Comparison of ENCODE assay signal across 19 mouse cellular contexts in genomic region chr3:70483066-70483743, GRCm38 (mm10).
DNase-seq lines count a peak whose midpoint lies in the region; ATAC-seq and TF ChIP-seq lines count a peak whose summit lies in the region.
"Had no signal": no experiment of that assay in that cellular context is flagged by ENCODE, and none has a peak within 500 bp of the region (broad histone marks: within the 10 kb centered on the region; RNA-seq: fewer than 3 reads in every experiment).

No protein-coding gene starts in this region.

- no peak overlapping the region for H3K9ac ChIP-seq in forebrain, embryonic 11.5 days (ENCODE audit: low read length)
- H3K9ac ChIP-seq in midbrain, embryonic 14.5 days (replicated peaks; ENCODE audit: low read length): no peak overlapping the region
- H3K9ac ChIP-seq in midbrain, embryonic 11.5 days (ENCODE audit: low read length): no peak overlapping the region
- H3K9ac ChIP-seq in forebrain, embryonic 16.5 days (replicated peaks; ENCODE audit: low read depth, low read length): no peak overlapping the region
- no peak overlapping the region for H3K9ac ChIP-seq in midbrain, postnatal 0 days (replicated peaks; ENCODE audit: low read length, poor library complexity, severe bottlenecking)
- H3K9ac ChIP-seq: heart, embryonic 13.5 days; limb, embryonic 13.5 days; liver, embryonic 14.5 days had no signal

- H3K27ac ChIP-seq in forebrain, embryonic 11.5 days (ENCODE audit: low read depth, low read length): no peak overlapping the region
- no peak overlapping the region for H3K27ac ChIP-seq in forebrain, embryonic 10.5 days
- H3K27ac ChIP-seq in midbrain, embryonic 14.5 days (replicated peaks; ENCODE audit: low read depth, low read length): peak overlapping the region; percentile 46; the same call in 1 of the 2 replicates
- H3K27ac ChIP-seq in midbrain, embryonic 11.5 days (ENCODE audit: low read depth, low read length): no peak overlapping the region
- peak overlapping the region; percentile 83 for H3K27ac ChIP-seq in forebrain, embryonic 16.5 days (ENCODE audit: low read length)
- H3K27ac ChIP-seq in midbrain, postnatal 0 days (ENCODE audit: low read depth, low read length): no peak overlapping the region
- H3K27ac ChIP-seq: heart, embryonic 13.5 days; left cerebral cortex, adult 2 months; limb, embryonic 13.5 days; liver, embryonic 14.5 days; stomach, postnatal 0 days had no signal

- H3K4me2 ChIP-seq in forebrain, embryonic 11.5 days (ENCODE audit: low read depth, low read length, severe bottlenecking): no peak overlapping the region
- peak overlapping the region; percentile 17; the same call in 1 of the 2 replicates for H3K4me2 ChIP-seq in midbrain, embryonic 14.5 days (ENCODE audit: low read length)
- no peak overlapping the region for H3K4me2 ChIP-seq in midbrain, embryonic 11.5 days
- H3K4me2 ChIP-seq in forebrain, embryonic 16.5 days (ENCODE audit: low read length): peak overlapping the region; percentile 30
- 0 out of 2 replicates have a peak overlapping the region, but pooled peaks have one; percentile 6 for H3K4me2 ChIP-seq in midbrain, postnatal 0 days (ENCODE audit: low read depth, low read length, poor library complexity, severe bottlenecking)
- H3K4me2 ChIP-seq: limb, embryonic 13.5 days had no signal

- no peaks in the 10 kb centered on the region for H3K36me3 ChIP-seq in forebrain, embryonic 11.5 days (ENCODE audit: control insufficient read depth, insufficient read depth, low read length)
- no peaks in the 10 kb centered on the region for H3K36me3 ChIP-seq in forebrain, embryonic 10.5 days (replicated peaks)
- H3K36me3 ChIP-seq in midbrain, embryonic 14.5 days (ENCODE audit: control insufficient read depth, insufficient read depth, low read length): no peaks in the 10 kb centered on the region
- H3K36me3 ChIP-seq in midbrain, embryonic 11.5 days (ENCODE audit: control insufficient read depth, insufficient read depth, low read length): no peaks in the 10 kb centered on the region
- H3K36me3 ChIP-seq in forebrain, embryonic 16.5 days (ENCODE audit: control insufficient read depth, insufficient read depth): no peaks in the 10 kb centered on the region
- no peaks in the 10 kb centered on the region for H3K36me3 ChIP-seq in midbrain, postnatal 0 days (ENCODE audit: insufficient read depth, low read length)
- H3K36me3 ChIP-seq: heart, embryonic 13.5 days; limb, embryonic 13.5 days had no signal

- no peak for DNase-seq in forebrain, embryonic 11.5 days (ENCODE audit: low spot score)
- no peak for DNase-seq in forebrain, embryonic 10.5 days (ENCODE audit: extremely low spot score, low spot score)
- peak; percentile 30 for DNase-seq in midbrain, embryonic 14.5 days
- DNase-seq in midbrain, embryonic 11.5 days (ENCODE audit: low spot score, missing footprints): no peak
- DNase-seq in midbrain, postnatal 0 days (ENCODE audit: low spot score): peak; percentile 29
- no peak for DNase-seq in spleen, adult 12 weeks (ENCODE audit: low spot score)
- no peak for DNase-seq in lung, postnatal 36 days
- DNase-seq: heart, postnatal 36 days; kidney, adult 18-20 months; thymus, postnatal 14 days had no signal

- H3K27me3 ChIP-seq in forebrain, embryonic 11.5 days (ENCODE audit: control insufficient read depth, insufficient read depth, low read length): no peaks in the 10 kb centered on the region
- H3K27me3 ChIP-seq in forebrain, embryonic 10.5 days (ENCODE audit: poor library complexity, severe bottlenecking): no peaks in the 10 kb centered on the region
- H3K27me3 ChIP-seq in midbrain, embryonic 14.5 days (ENCODE audit: control insufficient read depth, insufficient read depth, low read length): no peaks in the 10 kb centered on the region
- H3K27me3 ChIP-seq in midbrain, embryonic 11.5 days (ENCODE audit: control insufficient read depth, insufficient read depth, low read length): no peaks in the 10 kb centered on the region
- no peaks in the 10 kb centered on the region for H3K27me3 ChIP-seq in forebrain, embryonic 16.5 days (replicated peaks; ENCODE audit: control insufficient read depth, insufficient read depth, low read length)
- H3K27me3 ChIP-seq in midbrain, postnatal 0 days (ENCODE audit: insufficient read depth, low read length): no peaks in the 10 kb centered on the region
- H3K27me3 ChIP-seq: heart, embryonic 13.5 days; limb, embryonic 13.5 days had no signal

- peak; percentile 67 for ATAC-seq in forebrain, embryonic 11.5 days (replicated peaks; ENCODE audit: low FRiP score)
- no peak; the same call in 1 of the 2 replicates for ATAC-seq in midbrain, embryonic 14.5 days (ENCODE audit: low FRiP score, low TSS enrichment)
- no peak for ATAC-seq in midbrain, embryonic 11.5 days (ENCODE audit: low FRiP score)
- ATAC-seq in forebrain, embryonic 16.5 days: peak; percentile 66
- no peak for ATAC-seq in midbrain, postnatal 0 days (ENCODE audit: low FRiP score)
- ATAC-seq: activated CD4-positive, CD25-positive, alpha-beta regulatory T cell, adult 4 months; lung, postnatal 0 days had no signal

- H3K4me1 ChIP-seq in forebrain, embryonic 11.5 days (replicated peaks; ENCODE audit: control insufficient read depth, insufficient read depth, low read length): 0 out of 2 replicates have a peak, but pooled peaks cover 4% of the 10 kb centered on the region
- peaks cover 11% of the 10 kb centered on the region; the same call in 1 of the 2 replicates for H3K4me1 ChIP-seq in forebrain, embryonic 10.5 days
- H3K4me1 ChIP-seq in midbrain, embryonic 14.5 days (ENCODE audit: control insufficient read depth, insufficient read depth, low read length): 0 out of 2 replicates have a peak, but pooled peaks cover 6% of the 10 kb centered on the region
- no peaks in the 10 kb centered on the region for H3K4me1 ChIP-seq in midbrain, embryonic 11.5 days (ENCODE audit: control insufficient read depth, insufficient read depth, low read length)
- H3K4me1 ChIP-seq in forebrain, embryonic 16.5 days (replicated peaks; ENCODE audit: control insufficient read depth, insufficient read depth, low read length): peaks cover 9% of the 10 kb centered on the region
- no peaks in the 10 kb centered on the region for H3K4me1 ChIP-seq in midbrain, postnatal 0 days (ENCODE audit: insufficient read depth, low read length)
- H3K4me1 ChIP-seq: heart, embryonic 13.5 days; limb, embryonic 13.5 days had no signal

- WGBS in forebrain, embryonic 11.5 days: 45% methylated on average over 5 of the region's 5 CpGs
- 62% methylated on average over 5 of the region's 5 CpGs for WGBS in forebrain, embryonic 10.5 days
- 47% methylated on average over 5 of the region's 5 CpGs for WGBS in midbrain, embryonic 14.5 days
- 71% methylated on average over 5 of the region's 5 CpGs for WGBS in midbrain, embryonic 11.5 days
- WGBS in forebrain, embryonic 16.5 days: 12% methylated on average over 5 of the region's 5 CpGs
- 42% methylated on average over 5 of the region's 5 CpGs for WGBS in midbrain, postnatal 0 days

- no peaks in the 10 kb centered on the region for H3K9me3 ChIP-seq in forebrain, embryonic 11.5 days (ENCODE audit: control insufficient read depth, low read length)
- H3K9me3 ChIP-seq in forebrain, embryonic 10.5 days: no peaks in the 10 kb centered on the region
- H3K9me3 ChIP-seq in midbrain, embryonic 14.5 days (ENCODE audit: control insufficient read depth, low read length): no peaks in the 10 kb centered on the region
- H3K9me3 ChIP-seq in midbrain, embryonic 11.5 days (ENCODE audit: control insufficient read depth, low read length): no peaks in the 10 kb centered on the region
- H3K9me3 ChIP-seq in forebrain, embryonic 16.5 days (ENCODE audit: control insufficient read depth, low read length): no peaks in the 10 kb centered on the region
- no peaks in the 10 kb centered on the region for H3K9me3 ChIP-seq in midbrain, postnatal 0 days (ENCODE audit: low read length)
- H3K9me3 ChIP-seq: heart, embryonic 13.5 days; limb, embryonic 13.5 days had no signal

- no peak for TF ChIP-seq CTCF in midbrain, postnatal 0 days (IDR thresholded peaks at IDR 0.05)

- H3K4me3 ChIP-seq in forebrain, embryonic 11.5 days (ENCODE audit: low read depth, low read length): no peak overlapping the region
- no peak overlapping the region for H3K4me3 ChIP-seq in forebrain, embryonic 10.5 days
- no peak overlapping the region for H3K4me3 ChIP-seq in midbrain, embryonic 14.5 days (replicated peaks; ENCODE audit: low read depth, low read length)
- no peak overlapping the region for H3K4me3 ChIP-seq in midbrain, embryonic 11.5 days (ENCODE audit: low read depth, low read length)
- H3K4me3 ChIP-seq in forebrain, embryonic 16.5 days (replicated peaks; ENCODE audit: low read length): no peak overlapping the region
- no peak overlapping the region for H3K4me3 ChIP-seq in midbrain, postnatal 0 days (ENCODE audit: low read depth, low read length)
- H3K4me3 ChIP-seq: erythroblast, embryonic 14.5 days; heart, embryonic 13.5 days; left cerebral cortex, adult 2 months; limb, embryonic 13.5 days had no signal

Comparison
In these comparisons a context has a peak if more than half of its experiments do, and no peak if none do; other contexts are left out.
1. DNase-seq: peak in midbrain, embryonic 14.5 days (single experiment) and midbrain, postnatal 0 days (single experiment); none in forebrain, embryonic 11.5 days (single experiment), forebrain, embryonic 10.5 days (single experiment), midbrain, embryonic 11.5 days (single experiment), spleen, adult 12 weeks (single experiment) and lung, postnatal 36 days (single experiment).
2. H3K27ac ChIP-seq: peak in midbrain, embryonic 14.5 days (single experiment) and forebrain, embryonic 16.5 days (single experiment); none in forebrain, embryonic 11.5 days (single experiment), forebrain, embryonic 10.5 days (single experiment), midbrain, embryonic 11.5 days (single experiment) and midbrain, postnatal 0 days (single experiment).
3. H3K4me2 ChIP-seq: peak in midbrain, embryonic 14.5 days (single experiment), forebrain, embryonic 16.5 days (single experiment) and midbrain, postnatal 0 days (single experiment); none in forebrain, embryonic 11.5 days (single experiment) and midbrain, embryonic 11.5 days (single experiment).
4. ATAC-seq: peak in forebrain, embryonic 11.5 days (single experiment) and forebrain, embryonic 16.5 days (single experiment); none in midbrain, embryonic 14.5 days (single experiment), midbrain, embryonic 11.5 days (single experiment) and midbrain, postnatal 0 days (single experiment).